Mouse (Mus musculus) forebrain, embryonic 11.5 days (tissue): ENCODE data around the gene Plekhs1. TPM values are rescaled to one million over a fixed set of nuclear protein-coding genes. Genes with fewer than 3 reads are reported as not detected.

Source experiments
- ATAC-seq: fragments of 200-750 bp; cut with Nextera tagmentation; replicated peaks from 2 replicates; pipeline ENCODE4 v1.8.0; 2017; ENCODE audit warnings: moderate TSS enrichment; ENCODE audit not compliant: low FRiP score
- DNase-seq: peaks from one replicate; pipeline ENCODE4 v3.0.0-alpha.2; 2017; ENCODE audit warnings: low spot score
- H3K27ac ChIP-seq: fragments of 300-500 bp; sonication (generic); 2 replicates; pipeline ENCODE4 v1.5.1; 2014; ENCODE audit warnings: low read depth, low read length
- H3K27me3 ChIP-seq: fragments of 300-500 bp; sonication (generic); 2 replicates; pipeline ENCODE4 v1.6.1; 2014; ENCODE audit warnings: mild to moderate bottlenecking, low read length, mixed read lengths; ENCODE audit not compliant: control insufficient read depth, insufficient read depth
- H3K36me3 ChIP-seq: fragments of 300-500 bp; sonication (generic); 2 replicates; pipeline ENCODE4 v1.6.1; 2014; ENCODE audit warnings: mild to moderate bottlenecking, low read length, moderate library complexity, mixed read lengths; ENCODE audit not compliant: control insufficient read depth, insufficient read depth
- H3K4me1 ChIP-seq: fragments of 300-500 bp; sonication (generic); replicated peaks from 2 replicates; pipeline ENCODE4 v1.6.1; 2014; ENCODE audit warnings: low read length, mixed read lengths; ENCODE audit not compliant: control insufficient read depth, insufficient read depth
- H3K4me2 ChIP-seq: fragments of 300-500 bp; sonication (generic); 2 replicates; pipeline ENCODE4 v1.6.1; 2014; ENCODE audit warnings: low read depth, mild to moderate bottlenecking, low read length, moderate library complexity, mixed read lengths; ENCODE audit not compliant: severe bottlenecking
- H3K4me3 ChIP-seq: fragments of 300-500 bp; sonication (generic); 2 replicates; pipeline ENCODE4 v1.5.1; 2014; ENCODE audit warnings: low read depth, low read length
- H3K9ac ChIP-seq: fragments of 300-500 bp; sonication (generic); 2 replicates; pipeline ENCODE4 v1.6.1; 2014; ENCODE audit warnings: low read length
- H3K9me3 ChIP-seq: fragments of 300-500 bp; sonication (generic); 2 replicates; pipeline ENCODE4 v1.6.1; 2016; ENCODE audit warnings: low read length, mixed read lengths; ENCODE audit not compliant: control insufficient read depth
- WGBS: fragments of 180-500 bp; shearing (Covaris S2); extraction: QIAGEN DNeasy Blood & Tissue Kit; methylation state at CpG from one replicate; pipeline ENCODE4 v1.1.7; 2014; 5-methylcytosine and 5-hydroxymethylcytosine counted together
- polyA plus RNA-seq: library from polyadenylated mRNA; unstranded; fragments of >200 nt; fragmentation: Nextera tagmentation; extraction: Ambion mirVana; gene quantifications from 2 replicates; pipeline ENCODE4 v1.2.1, GENCODE M21; 2014

Gene Plekhs1
- polyA plus RNA-seq, 1 experiment from 2014 or later = 0.29 TPM

GRCm38 (mm10) chr19:56466486-56466885 lies 5.0 kb downstream of the Plekhs1 start:
- ATAC-seq = no peak

GRCm38 (mm10) chr19:56470286-56471020 lies 9.0 kb downstream of the Plekhs1 start:
- peaks cover 2% of the 10 kb centered on the region; the same call in 1 of the 2 replicates for H3K4me1 ChIP-seq
- ATAC-seq = no peak
- H3K4me3 ChIP-seq = no peak overlapping the region
- no peak overlapping the region for H3K27ac ChIP-seq
- H3K36me3 ChIP-seq = no peaks in the 10 kb centered on the region
- DNase-seq = no peak
- H3K27me3 ChIP-seq = no peaks in the 10 kb centered on the region
- 88% methylated on average over 14 of the region's 14 CpGs for WGBS
- H3K4me2 ChIP-seq = no peak overlapping the region
- no peak overlapping the region for H3K9ac ChIP-seq
- no peaks in the 10 kb centered on the region for H3K9me3 ChIP-seq

More at GRCm38 (mm10) chr19:56466486-56466885, 5.0 kb downstream of the Plekhs1 start:
- no peak overlapping the region for H3K9ac ChIP-seq
- no peaks in the 10 kb centered on the region for H3K36me3 ChIP-seq
- H3K9me3 ChIP-seq = no peaks in the 10 kb centered on the region
- H3K27me3 ChIP-seq = no peaks in the 10 kb centered on the region
- no peak for DNase-seq
- no peak overlapping the region for H3K4me3 ChIP-seq
- H3K4me2 ChIP-seq = no peak overlapping the region
- no peaks in the 10 kb centered on the region; the same call in 1 of the 2 replicates for H3K4me1 ChIP-seq
- H3K27ac ChIP-seq = no peak overlapping the region
- 79% methylated on average over 8 of the region's 8 CpGs for WGBS

- peaks cover 2% of the 10 kb centered on the region; the same call in 1 of the 2 replicates for H3K4me1 ChIP-seq
- no peak overlapping the region for H3K9ac ChIP-seq
- ATAC-seq (no peak), DNase-seq (no peak)
- no peaks in the 10 kb centered on the region for H3K27me3 ChIP-seq
- WGBS = 76% methylated on average over 10 of the region's 10 CpGs
- no peaks in the 10 kb centered on the region for H3K36me3 ChIP-seq
- H3K4me3 ChIP-seq = no peak overlapping the region
- H3K27ac ChIP-seq = no peak overlapping the region
- no peak overlapping the region for H3K4me2 ChIP-seq
- H3K9me3 ChIP-seq = no peaks in the 10 kb centered on the region
These were observed 10.5 kb downstream of the Plekhs1 start for GRCm38 (mm10) chr19:56471934-56472333.

- no peak for ATAC-seq
- no peak for DNase-seq
These were observed 13.6 kb downstream of the Plekhs1 start for GRCm38 (mm10) chr19:56474869-56475550.

GRCm38 (mm10) chr19:56476546-56476945 lies 15.1 kb downstream of the Plekhs1 start:
- H3K9ac ChIP-seq = no peak overlapping the region
- DNase-seq = no peak
- no peaks in the 10 kb centered on the region for H3K27me3 ChIP-seq
- 0 out of 2 replicates have a peak, but pooled peaks cover 2% of the 10 kb centered on the region for H3K4me1 ChIP-seq
- H3K4me2 ChIP-seq = no peak overlapping the region
- no peak for ATAC-seq
- H3K9me3 ChIP-seq = no peaks in the 10 kb centered on the region
- H3K27ac ChIP-seq = no peak overlapping the region
- 15% methylated on average over 2 of the region's 2 CpGs for WGBS
- no peaks in the 10 kb centered on the region for H3K36me3 ChIP-seq
- no peak overlapping the region for H3K4me3 ChIP-seq

More at GRCm38 (mm10) chr19:56474869-56475550, 13.6 kb downstream of the Plekhs1 start:
- 62% methylated on average over 19 of the region's 19 CpGs for WGBS
- Histone ChIP-seq H3K27me3 (no peaks in the 10 kb centered on the region), H3K4me1 (peaks cover 2% of the 10 kb centered on the region; the same call in 1 of the 2 replicates), H3K4me2 (no peak overlapping the region), H3K4me3 (no peak overlapping the region), H3K9me3 (no peaks in the 10 kb centered on the region), H3K36me3 (no peaks in the 10 kb centered on the region), H3K9ac (no peak overlapping the region), H3K27ac (no peak overlapping the region)

GRCm38 (mm10) chr19:56477253-56477652 lies 15.8 kb downstream of the Plekhs1 start:
- no peak for DNase-seq
- no peaks in the 10 kb centered on the region for H3K36me3 ChIP-seq
- no peak for ATAC-seq

GRCm38 (mm10) chr19:56477832-56478231 lies 16.4 kb downstream of the Plekhs1 start:
- WGBS = 43% methylated on average over 3 of the region's 3 CpGs

More at GRCm38 (mm10) chr19:56477253-56477652, 15.8 kb downstream of the Plekhs1 start:
- Histone ChIP-seq H3K27me3 (no peaks in the 10 kb centered on the region), H3K4me1 (0 out of 2 replicates have a peak, but pooled peaks cover 2% of the 10 kb centered on the region), H3K27ac (no peak overlapping the region), H3K9me3 (no peaks in the 10 kb centered on the region), H3K4me3 (no peak overlapping the region), H3K4me2 (no peak overlapping the region), H3K9ac (no peak overlapping the region)
- 83% methylated on average over 5 of the region's 5 CpGs for WGBS

GRCm38 (mm10) chr19:56484630-56485375 lies 23.4 kb downstream of the Plekhs1 start:
- ATAC-seq = no peak
- no peak overlapping the region for H3K9ac ChIP-seq
- 41% methylated on average over 13 of the region's 13 CpGs for WGBS
- H3K4me1 ChIP-seq = peaks cover 19% of the 10 kb centered on the region
- H3K4me3 ChIP-seq = no peak overlapping the region
- no peaks in the 10 kb centered on the region for H3K9me3 ChIP-seq
- no peak overlapping the region for H3K27ac ChIP-seq
- no peaks in the 10 kb centered on the region for H3K27me3 ChIP-seq
- DNase-seq = no peak
- no peaks in the 10 kb centered on the region for H3K36me3 ChIP-seq
- H3K4me2 ChIP-seq = 0 out of 2 replicates have a peak overlapping the region, but pooled peaks have one; percentile 11

More at GRCm38 (mm10) chr19:56477832-56478231, 16.4 kb downstream of the Plekhs1 start:
- H3K4me1 ChIP-seq = 0 out of 2 replicates have a peak, but pooled peaks cover 2% of the 10 kb centered on the region
- no peak overlapping the region for H3K4me3 ChIP-seq
- no peaks in the 10 kb centered on the region for H3K27me3 ChIP-seq
- DNase-seq (no peak), ATAC-seq (no peak)
- H3K36me3 ChIP-seq = no peaks in the 10 kb centered on the region
- H3K4me2 ChIP-seq = no peak overlapping the region
- no peak overlapping the region for H3K27ac ChIP-seq
- no peak overlapping the region for H3K9ac ChIP-seq
- no peaks in the 10 kb centered on the region for H3K9me3 ChIP-seq
